Mouse (Mus musculus) limb, embryonic 14.5 days (tissue): ENCODE results near the gene Bnipl. TPM values are rescaled to one million over a fixed set of nuclear protein-coding genes. Genes with fewer than 3 reads are reported as not detected.

ENCODE experiments used
- ATAC-seq: fragments of 200-750 bp; cut with Nextera tagmentation; 2 replicates; pipeline ENCODE4 v1.8.0; 2017; ENCODE audit warnings: low read depth, moderate number of reproducible peaks, moderate TSS enrichment; ENCODE audit not compliant: low FRiP score
- DNase-seq: peaks from one replicate; pipeline ENCODE4 v3.0.0-alpha.2; 2015; ENCODE audit warnings: low spot score
- H3K27ac ChIP-seq: fragments of 300-500 bp; sonication (generic); replicated peaks from 2 replicates; pipeline ENCODE4 v1.5.1; 2014; ENCODE audit warnings: low read depth, mild to moderate bottlenecking, low read length, moderate library complexity, mixed read lengths
- H3K27me3 ChIP-seq: fragments of 300-500 bp; sonication (generic); 2 replicates; pipeline ENCODE4 v1.6.1; 2014; ENCODE audit warnings: low read length, mixed read lengths; ENCODE audit not compliant: control insufficient read depth, insufficient read depth
- H3K36me3 ChIP-seq: fragments of 300-500 bp; sonication (generic); 2 replicates; pipeline ENCODE4 v1.6.1; 2014; ENCODE audit warnings: mild to moderate bottlenecking, low read length, moderate library complexity, mixed read lengths; ENCODE audit not compliant: control insufficient read depth, insufficient read depth
- H3K4me1 ChIP-seq: fragments of 300-500 bp; sonication (generic); 2 replicates; pipeline ENCODE4 v1.6.1; 2014; ENCODE audit warnings: antibody characterized with exemption, low read length, mixed read lengths; ENCODE audit not compliant: control insufficient read depth, insufficient read depth
- H3K4me2 ChIP-seq: fragments of 300-500 bp; sonication (generic); replicated peaks from 2 replicates; pipeline ENCODE4 v1.6.1; 2014; ENCODE audit warnings: low read depth, mild to moderate bottlenecking, low read length, moderate library complexity; ENCODE audit not compliant: severe bottlenecking
- H3K4me3 ChIP-seq: fragments of 300-500 bp; sonication (generic); replicated peaks from 2 replicates; pipeline ENCODE4 v1.5.1; 2014; ENCODE audit warnings: low read length
- H3K9ac ChIP-seq: fragments of 300-500 bp; sonication (generic); 2 replicates; pipeline ENCODE4 v1.6.1; 2014; ENCODE audit warnings: mild to moderate bottlenecking, low read depth, low read length, moderate library complexity; ENCODE audit not compliant: severe bottlenecking
- H3K9me3 ChIP-seq: fragments of 300-500 bp; sonication (generic); 2 replicates; pipeline ENCODE4 v1.6.1; 2016; ENCODE audit warnings: low read length; ENCODE audit not compliant: control insufficient read depth
- POLR2A ChIP-seq: fragments of 200-500 bp; IDR thresholded peaks from 2 replicates; pipeline ENCODE4 v1.8.0; 2012; ENCODE audit warnings: inconsistent platforms, mild to moderate bottlenecking, moderate library complexity, borderline replicate concordance; ENCODE audit not compliant: insufficient read depth, insufficient read length; ENCODE audit errors: extremely low read depth
- WGBS: fragments of 180-500 bp; shearing (Covaris S2); extraction: QIAGEN DNeasy Blood & Tissue Kit; methylation state at CpG from one replicate; pipeline ENCODE4 v1.1.7; 2014; 5-methylcytosine and 5-hydroxymethylcytosine counted together
- polyA plus RNA-seq, 2 experiments: library from polyadenylated mRNA; depleted of rRNA in 1 of 2; stranded (reverse) in 1 of 2; unstranded in 1 of 2; fragments of >200 nt; fragmentation: Nextera tagmentation in 1 of 2; extraction: Ambion mirVana in 1 of 2; gene quantifications; 2 replicates each; pipeline versions ENCODE4 v1.2.1 to v1.2.3; 2012 to 2014

The Bnipl gene
- polyA plus RNA-seq, 2 experiments: 12.0 to 13.3 TPM

DNA sequence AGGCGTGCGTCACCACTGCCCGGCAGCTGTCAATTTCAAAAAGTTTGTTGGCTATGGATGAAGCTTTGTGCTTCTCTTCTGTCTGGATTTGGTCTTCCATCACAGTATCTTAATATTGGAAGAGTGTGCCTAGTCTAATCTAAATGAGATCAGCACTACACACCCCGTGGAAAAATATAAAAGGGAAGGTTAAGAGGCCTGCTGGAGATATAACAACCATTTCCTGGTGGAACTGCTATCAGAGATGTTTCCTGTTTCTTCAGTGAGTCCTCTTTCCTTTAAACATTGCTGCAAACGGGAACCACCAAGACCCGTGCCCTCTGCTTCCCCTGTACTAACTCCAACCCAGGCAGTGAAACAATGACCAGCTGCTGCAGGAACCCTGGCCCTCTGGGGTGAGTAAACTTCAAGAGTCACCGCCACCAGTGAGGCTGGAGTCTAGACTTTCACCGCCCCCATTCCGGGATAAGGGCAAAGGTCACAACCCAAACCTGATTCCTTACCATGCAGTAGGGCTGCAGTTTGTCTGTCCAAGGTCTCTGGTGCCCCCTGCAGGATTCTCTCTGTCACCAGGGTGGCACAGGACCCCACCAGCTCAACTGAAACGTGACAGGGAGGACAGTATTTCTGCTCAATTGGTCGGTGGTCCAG, 12.2 kb upstream of the Bnipl start:
- WGBS: 45% methylated on average over 11 of the region's 11 CpGs
- Histone ChIP-seq H3K36me3 (peaks cover 77% of the 10 kb centered on the region), H3K27ac (no peak overlapping the region)

DNA sequence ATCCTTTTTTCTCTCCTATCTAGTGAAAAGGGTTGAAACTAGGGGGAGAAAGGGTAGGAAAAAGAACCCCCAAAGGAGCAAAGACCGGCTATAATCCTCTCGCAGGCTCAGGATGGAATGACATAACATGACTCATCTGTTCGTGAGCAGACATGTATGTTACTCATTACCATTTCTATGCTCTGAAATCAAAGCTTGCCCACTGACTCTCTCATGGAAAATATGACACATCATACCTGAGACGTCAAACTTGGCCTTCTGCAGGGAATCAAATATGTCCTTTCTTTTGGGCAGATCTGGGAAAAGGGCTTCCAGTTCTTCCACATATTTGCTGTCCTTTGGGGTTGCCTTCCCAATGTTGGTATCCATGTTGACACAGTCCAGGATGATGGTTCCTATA, 11.0 kb upstream of the Bnipl start:
- ATAC-seq: no peak
- no peak for TF ChIP-seq POLR2A
- 83% methylated on average over 4 of the region's 4 CpGs for WGBS
- no peak for DNase-seq
- H3K4me3 ChIP-seq: no peak overlapping the region
- H3K9me3 ChIP-seq: no peaks in the 10 kb centered on the region
- no peak overlapping the region for H3K4me2 ChIP-seq
- H3K27me3 ChIP-seq: no peaks in the 10 kb centered on the region
- H3K27ac ChIP-seq: no peak overlapping the region
- H3K36me3 ChIP-seq: peaks cover 84% of the 10 kb centered on the region
- H3K9ac ChIP-seq: no peak overlapping the region
- no peaks in the 10 kb centered on the region for H3K4me1 ChIP-seq

More for the DNA sequence above, 12.2 kb upstream of the Bnipl start:
- Histone ChIP-seq H3K9me3 (no peaks in the 10 kb centered on the region), H3K9ac (no peak overlapping the region), H3K4me1 (no peaks in the 10 kb centered on the region), H3K27me3 (no peaks in the 10 kb centered on the region), H3K4me3 (no peak overlapping the region), H3K4me2 (no peak overlapping the region)
- DNase-seq (peak; percentile 58), ATAC-seq (peak; percentile 62; the same call in 1 of the 2 replicates)
- no peak for TF ChIP-seq POLR2A

DNA sequence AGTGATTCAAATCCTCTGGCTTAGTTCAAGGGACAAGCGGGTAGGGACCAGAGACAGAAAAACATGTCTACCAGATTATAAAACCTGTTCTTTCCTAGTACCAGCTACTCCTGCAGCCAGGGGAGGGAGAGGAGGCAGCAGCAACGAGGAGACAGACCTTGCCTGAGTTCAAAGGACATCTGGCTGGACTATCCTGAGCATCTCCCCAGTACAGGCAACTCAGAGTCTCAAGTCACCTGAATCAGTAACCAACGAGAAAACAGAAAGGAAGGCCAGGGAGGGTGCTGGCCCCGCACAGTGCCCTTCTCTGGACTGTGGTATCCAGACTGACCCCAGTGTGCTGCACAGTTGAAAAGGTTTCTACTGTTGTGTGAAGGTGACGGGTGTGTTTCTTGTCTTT, 5.9 kb upstream of the Bnipl start:
- Histone ChIP-seq H3K9me3 (no peaks in the 10 kb centered on the region), H3K4me1 (no peaks in the 10 kb centered on the region), H3K27ac (no peak overlapping the region), H3K4me2 (no peak overlapping the region), H3K9ac (no peak overlapping the region), H3K27me3 (no peaks in the 10 kb centered on the region), H3K36me3 (peaks cover 87% of the 10 kb centered on the region), H3K4me3 (no peak overlapping the region)
- WGBS: 83% methylated on average over 5 of the region's 5 CpGs
- DNase-seq (no peak), ATAC-seq (no peak)
- no peak for TF ChIP-seq POLR2A

DNA sequence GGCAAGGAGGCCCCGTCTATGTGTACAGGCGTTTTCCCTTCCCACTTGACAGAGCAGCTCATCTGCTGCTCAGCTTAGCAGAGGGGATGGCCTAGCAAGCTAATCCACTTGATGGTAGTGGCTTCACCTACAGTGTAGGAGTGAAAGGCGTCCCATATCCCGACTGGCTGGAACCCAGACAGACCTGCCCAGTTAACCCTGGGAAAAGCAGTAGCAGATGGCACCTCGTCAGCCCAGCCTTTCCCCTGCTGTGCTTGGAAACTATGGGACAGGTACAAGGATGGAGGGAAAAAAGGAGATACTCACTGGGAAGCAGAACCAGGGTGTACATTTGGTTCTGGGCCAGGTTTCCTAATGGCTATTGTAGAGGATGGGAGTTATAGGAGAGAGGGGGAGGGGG, 632 bp downstream of the Bnipl start:
- Histone ChIP-seq H3K4me1 (no peaks in the 10 kb centered on the region), H3K27me3 (no peaks in the 10 kb centered on the region), H3K27ac (no peak overlapping the region), H3K4me2 (0 out of 2 replicates have a peak overlapping the region, but pooled peaks have one; percentile 3), H3K9me3 (no peaks in the 10 kb centered on the region), H3K4me3 (no peak overlapping the region), H3K36me3 (peaks cover 29% of the 10 kb centered on the region), H3K9ac (no peak overlapping the region)
- ATAC-seq: no peak
- 69% methylated on average over 5 of the region's 5 CpGs for WGBS
- no peak for DNase-seq
- no peak for TF ChIP-seq POLR2A

DNA sequence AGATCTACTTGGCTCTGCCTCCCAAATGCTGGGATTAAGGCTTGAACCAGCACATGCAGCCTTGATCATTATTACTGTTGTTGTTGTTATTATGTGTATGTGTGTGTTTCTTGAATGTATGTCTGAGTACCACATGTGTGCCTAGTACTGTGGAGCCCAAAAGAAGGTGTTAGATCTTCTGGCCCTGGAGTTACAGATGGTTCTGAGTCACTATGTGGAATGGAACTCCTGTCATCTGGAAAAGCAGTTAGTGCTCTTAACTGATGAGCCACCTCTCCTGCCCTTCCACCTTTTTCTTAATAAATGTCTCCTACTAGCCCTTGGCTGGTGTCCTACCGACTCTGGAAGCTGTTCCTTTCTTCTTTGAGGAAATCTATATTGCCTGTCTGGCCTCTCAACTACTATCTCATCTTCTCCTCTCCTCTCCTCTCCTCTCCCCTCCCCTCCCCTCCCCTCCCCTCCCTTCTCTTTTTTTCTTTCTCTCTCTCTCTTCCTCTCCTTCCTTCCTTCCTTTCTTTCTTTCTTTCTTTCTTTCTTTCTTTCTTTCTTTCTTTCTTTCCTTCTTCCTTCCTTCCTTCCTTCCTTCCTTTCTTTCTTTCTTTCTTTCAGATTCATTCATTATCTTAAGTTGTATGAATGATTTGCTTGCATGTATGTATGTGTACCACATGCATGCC, 3.2 kb downstream of the Bnipl start:
- Histone ChIP-seq H3K36me3 (0 out of 2 replicates have a peak, but pooled peaks cover 7% of the 10 kb centered on the region), H3K9ac (no peak overlapping the region), H3K27me3 (no peaks in the 10 kb centered on the region), H3K27ac (no peak overlapping the region), H3K9me3 (no peaks in the 10 kb centered on the region), H3K4me3 (no peak overlapping the region), H3K4me2 (no peak overlapping the region), H3K4me1 (no peaks in the 10 kb centered on the region)
- ATAC-seq: no peak
- no peak for TF ChIP-seq POLR2A
- 55% methylated on average over 1 of the region's 1 CpGs for WGBS
- DNase-seq: no peak
